Mouse (Mus musculus) forebrain, embryonic 16.5 days (tissue): ENCODE results near the gene Eif4b. TPM values are rescaled to one million over a fixed set of nuclear protein-coding genes. Genes with fewer than 3 reads are reported as not detected.

Experiments used
- ATAC-seq: fragments of 200-750 bp; cut with Nextera tagmentation; 2 replicates; pipeline ENCODE4 v1.8.0; 2017; ENCODE audit warnings: mild to moderate bottlenecking, moderate library complexity
- H3K27ac ChIP-seq: fragments of 300-500 bp; sonication (generic); 2 replicates; pipeline ENCODE4 v1.5.1; 2014; ENCODE audit warnings: low read length, control low read depth
- H3K27me3 ChIP-seq: fragments of 300-500 bp; sonication (generic); replicated peaks from 2 replicates; pipeline ENCODE4 v1.6.1; 2014; ENCODE audit warnings: low read length; ENCODE audit not compliant: control insufficient read depth, insufficient read depth
- H3K36me3 ChIP-seq: fragments of 300-500 bp; sonication (generic); 2 replicates; pipeline ENCODE4 v1.6.1; 2014; ENCODE audit not compliant: control insufficient read depth, insufficient read depth
- H3K4me1 ChIP-seq: fragments of 300-500 bp; sonication (generic); replicated peaks from 2 replicates; pipeline ENCODE4 v1.6.1; 2014; ENCODE audit warnings: low read length; ENCODE audit not compliant: control insufficient read depth, insufficient read depth
- H3K4me2 ChIP-seq: fragments of 300-500 bp; sonication (generic); 2 replicates; pipeline ENCODE4 v1.6.1; 2014; ENCODE audit warnings: mild to moderate bottlenecking, low read length, control low read depth
- H3K4me3 ChIP-seq: fragments of 300-500 bp; sonication (generic); replicated peaks from 2 replicates; pipeline ENCODE4 v1.5.1; 2014; ENCODE audit warnings: mild to moderate bottlenecking, low read length, control low read depth
- H3K9ac ChIP-seq: fragments of 300-500 bp; sonication (generic); replicated peaks from 2 replicates; pipeline ENCODE4 v1.6.1; 2014; ENCODE audit warnings: low read depth, low read length, control low read depth
- H3K9me3 ChIP-seq: fragments of 300-500 bp; sonication (generic); 2 replicates; pipeline ENCODE4 v1.6.1; 2016; ENCODE audit warnings: low read length; ENCODE audit not compliant: control insufficient read depth
- WGBS: fragments of 180-500 bp; shearing (Covaris S2); extraction: QIAGEN DNeasy Blood & Tissue Kit; methylation state at CpG from one replicate; pipeline ENCODE4 v1.1.7; 2014; 5-methylcytosine and 5-hydroxymethylcytosine counted together
- polyA plus RNA-seq: library from polyadenylated mRNA; unstranded; fragments of >200 nt; fragmentation: Nextera tagmentation; extraction: Ambion mirVana; gene quantifications from 2 replicates; pipeline ENCODE4 v1.2.1, GENCODE M21; 2015

Eif4b gene
- polyA plus RNA-seq, 1 experiment from 2014 or later = 109 TPM

- WGBS = 92% methylated on average over 10 of the region's 10 CpGs
- no peak overlapping the region for H3K9ac ChIP-seq
- no peak overlapping the region for H3K4me2 ChIP-seq
- H3K27ac ChIP-seq = no peak overlapping the region
- H3K4me3 ChIP-seq = no peak overlapping the region
- no peaks in the 10 kb centered on the region for H3K9me3 ChIP-seq
- H3K27me3 ChIP-seq = no peaks in the 10 kb centered on the region
- no peaks in the 10 kb centered on the region for H3K36me3 ChIP-seq
- no peaks in the 10 kb centered on the region for H3K4me1 ChIP-seq
- ATAC-seq = no peak
Measured at GRCm38 (mm10) chr15:102045691-102046090, 27.9 kb upstream of the Eif4b start.

DNA sequence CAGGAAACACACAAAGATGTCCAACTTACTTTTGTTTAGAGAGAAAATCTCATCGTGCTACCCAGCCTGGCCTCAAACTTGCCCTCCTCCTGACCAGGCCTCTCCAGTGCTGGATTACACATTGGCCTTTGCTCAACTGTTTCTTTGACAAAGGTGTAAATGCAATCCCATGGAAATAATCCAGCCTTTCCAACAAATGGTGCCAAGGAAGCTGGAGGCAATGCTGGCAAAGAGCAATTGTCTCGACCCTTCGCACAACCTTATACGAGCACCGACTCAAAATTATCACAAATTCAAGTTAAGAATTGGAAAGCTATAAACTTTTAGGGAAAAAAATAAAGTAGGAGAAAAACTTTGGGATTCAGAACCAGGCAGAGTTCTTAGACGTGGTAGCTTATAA is 25.6 kb upstream of the Eif4b start:
- Histone ChIP-seq H3K36me3 (no peaks in the 10 kb centered on the region), H3K27ac (no peak overlapping the region), H3K4me3 (no peak overlapping the region), H3K4me1 (no peaks in the 10 kb centered on the region), H3K4me2 (no peak overlapping the region), H3K9ac (no peak overlapping the region), H3K9me3 (no peaks in the 10 kb centered on the region), H3K27me3 (no peaks in the 10 kb centered on the region)
- WGBS = 85% methylated on average over 6 of the region's 6 CpGs
- ATAC-seq = no peak

- Histone ChIP-seq H3K27me3 (no peaks in the 10 kb centered on the region), H3K27ac (no peak overlapping the region), H3K36me3 (no peaks in the 10 kb centered on the region), H3K9ac (no peak overlapping the region), H3K4me3 (no peak overlapping the region), H3K4me2 (no peak overlapping the region), H3K4me1 (no peaks in the 10 kb centered on the region), H3K9me3 (no peaks in the 10 kb centered on the region)
- ATAC-seq = no peak
Measured at GRCm38 (mm10) chr15:102049871-102050270, 23.7 kb upstream of the Eif4b start.

- Histone ChIP-seq H3K4me3 (peak overlapping the region; percentile 58), H3K36me3 (no peaks in the 10 kb centered on the region), H3K9ac (peak overlapping the region; percentile 78), H3K9me3 (no peaks in the 10 kb centered on the region), H3K27ac (peak overlapping the region; percentile 62), H3K27me3 (no peaks in the 10 kb centered on the region), H3K4me2 (peak overlapping the region; percentile 73), H3K4me1 (no peaks in the 10 kb centered on the region)
- peak; percentile 91 for ATAC-seq
- under 1% methylated on average over 27 of the region's 33 CpGs for WGBS
Measured at GRCm38 (mm10) chr15:102051920-102052683, 21.5 kb upstream of the Eif4b start.

DNA sequence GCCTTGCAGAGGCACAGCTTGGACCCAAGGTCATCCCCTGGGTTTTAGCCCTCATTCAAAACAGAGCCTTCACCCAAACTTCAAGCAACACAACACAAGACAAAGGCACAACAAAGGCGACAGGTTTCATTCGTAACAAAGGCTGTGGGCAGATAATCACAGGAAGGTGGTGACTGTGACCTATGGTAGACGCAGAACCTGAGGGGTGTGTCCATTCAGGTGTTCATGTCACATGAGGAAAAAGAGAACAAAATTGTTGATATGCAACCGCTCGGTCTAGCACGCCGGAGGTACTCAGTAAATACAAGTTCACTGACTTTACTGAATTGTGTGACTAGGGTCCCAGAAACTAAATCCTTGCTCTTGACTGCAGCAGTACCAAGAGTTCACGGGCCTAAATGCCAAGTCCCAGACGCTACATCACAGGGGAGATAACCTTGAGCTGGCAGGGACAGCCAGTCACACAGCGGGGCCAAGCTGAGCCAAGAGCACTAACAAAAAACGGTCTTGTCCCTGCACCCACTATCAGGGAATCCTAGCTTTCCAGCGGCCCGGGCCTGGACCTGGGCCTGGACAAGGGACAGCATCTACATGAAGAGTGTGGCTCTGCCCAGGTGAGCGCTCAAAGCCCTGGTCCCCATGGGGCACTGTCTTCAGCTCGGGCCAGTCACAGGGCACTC is 16.9 kb upstream of the Eif4b start:
- H3K4me2 ChIP-seq = no peak overlapping the region
- no peaks in the 10 kb centered on the region for H3K4me1 ChIP-seq
- H3K4me3 ChIP-seq = no peak overlapping the region
- H3K27me3 ChIP-seq = no peaks in the 10 kb centered on the region
- no peak for ATAC-seq
- no peak overlapping the region for H3K9ac ChIP-seq
- no peaks in the 10 kb centered on the region for H3K9me3 ChIP-seq
- 88% methylated on average over 15 of the region's 15 CpGs for WGBS
- H3K27ac ChIP-seq = no peak overlapping the region
- no peaks in the 10 kb centered on the region for H3K36me3 ChIP-seq

DNA sequence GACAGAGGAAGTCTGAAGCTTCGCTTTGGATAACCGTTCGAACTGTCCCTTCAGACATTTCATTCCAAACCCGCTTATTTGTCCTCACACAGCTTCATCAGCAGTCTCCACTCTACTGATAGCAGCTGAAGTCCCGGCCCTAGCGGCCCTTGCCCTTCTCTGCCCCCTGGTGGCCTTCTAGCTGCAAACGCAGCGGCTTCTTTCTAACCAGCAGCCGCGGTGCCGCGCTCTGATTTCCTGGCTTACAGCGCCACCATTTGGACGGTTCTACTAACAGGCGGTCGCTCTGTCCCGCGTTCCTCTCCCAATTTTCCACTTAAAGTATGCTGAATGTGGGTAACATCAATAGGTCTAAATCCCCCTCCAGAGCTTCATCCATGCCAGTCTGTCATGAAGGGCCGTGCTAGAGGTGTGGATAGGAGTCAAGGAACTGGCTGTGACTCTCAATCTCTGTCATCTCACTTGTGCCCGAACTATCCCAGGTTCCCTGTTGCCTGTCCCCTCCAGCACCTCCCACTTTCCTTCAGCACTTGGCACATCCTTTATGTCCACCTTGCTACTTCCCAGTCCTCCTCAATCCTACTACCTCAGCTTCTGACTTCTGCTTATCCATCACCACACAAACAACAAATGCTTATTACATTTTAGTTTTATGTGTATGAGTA is 7.8 kb upstream of the Eif4b start:
- Histone ChIP-seq H3K36me3 (no peaks in the 10 kb centered on the region), H3K4me3 (no peak overlapping the region), H3K4me2 (no peak overlapping the region), H3K4me1 (no peaks in the 10 kb centered on the region), H3K9me3 (no peaks in the 10 kb centered on the region), H3K27me3 (peaks cover 13% of the 10 kb centered on the region; the same call in 1 of the 2 replicates), H3K27ac (no peak overlapping the region), H3K9ac (no peak overlapping the region)
- WGBS = 4% methylated on average over 20 of the region's 20 CpGs
- peak; percentile 88 for ATAC-seq

GRCm38 (mm10) chr15:102070476-102071467 is 2.8 kb upstream of the Eif4b start:
- Histone ChIP-seq H3K9me3 (no peaks in the 10 kb centered on the region), H3K4me3 (no peak overlapping the region), H3K9ac (no peak overlapping the region), H3K4me1 (peaks cover 17% of the 10 kb centered on the region), H3K27me3 (peaks cover 13% of the 10 kb centered on the region; the same call in 1 of the 2 replicates), H3K4me2 (no peak overlapping the region), H3K27ac (no peak overlapping the region), H3K36me3 (no peaks in the 10 kb centered on the region)
- no peak for ATAC-seq
- 76% methylated on average over 13 of the region's 13 CpGs for WGBS

DNA sequence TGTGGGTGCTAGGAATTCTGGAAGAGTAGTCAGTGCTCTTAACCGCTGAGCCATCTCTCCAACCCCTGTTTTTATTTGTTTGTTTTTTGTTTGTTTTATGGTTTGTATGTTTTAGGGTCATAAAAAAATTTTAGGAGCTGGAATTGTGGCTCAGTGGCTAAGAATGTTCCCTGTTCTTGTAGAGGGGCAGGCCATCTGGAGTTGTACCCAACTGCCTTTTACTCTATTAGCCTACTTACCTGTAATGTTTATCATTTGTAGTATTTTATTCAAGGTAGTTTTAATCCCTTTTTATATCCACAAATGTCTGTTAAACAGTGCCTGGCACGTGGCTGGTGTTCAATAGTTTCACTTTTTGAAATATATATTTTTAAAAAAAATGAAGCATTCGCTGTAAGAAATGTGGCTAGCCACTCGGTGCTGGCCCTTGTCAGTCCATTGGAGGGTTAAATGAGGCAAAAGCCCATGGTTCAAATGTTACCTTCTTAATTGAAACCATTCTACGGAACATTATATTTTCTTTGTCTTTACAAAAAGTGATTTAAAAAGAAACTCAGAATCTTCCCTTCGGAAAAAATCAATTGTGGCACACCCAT is 512 bp upstream of the Eif4b start:
- peak overlapping the region; percentile 63 for H3K4me2 ChIP-seq
- peak; percentile 9 for ATAC-seq
- H3K4me3 ChIP-seq = peak overlapping the region; percentile 89
- H3K4me1 ChIP-seq = peaks cover 20% of the 10 kb centered on the region
- H3K9me3 ChIP-seq = no peaks in the 10 kb centered on the region
- H3K27me3 ChIP-seq = peaks cover 6% of the 10 kb centered on the region; the same call in 1 of the 2 replicates
- WGBS = 15% methylated on average over 6 of the region's 6 CpGs
- peak overlapping the region; percentile 95 for H3K9ac ChIP-seq
- H3K27ac ChIP-seq = peak overlapping the region; percentile 53
- H3K36me3 ChIP-seq = no peaks in the 10 kb centered on the region
